Comparison of ENCODE assay signal across 8 mouse cellular contexts in genomic region chr11:108449811-108450210, GRCm38 (mm10). TPM values are rescaled to one million over a fixed set of nuclear protein-coding genes. Genes with fewer than 3 reads are reported as not detected.
DNase-seq lines count a peak whose midpoint lies in the region; ATAC-seq and TF ChIP-seq lines count a peak whose summit lies in the region.

No protein-coding gene starts in this region.

- H3K36me3 ChIP-seq in forebrain, embryonic 10.5 days (replicated peaks): peaks cover 22% of the 10 kb centered on the region
- peaks cover 4% of the 10 kb centered on the region; the same call in 1 of the 2 replicates for H3K36me3 ChIP-seq in forebrain, embryonic 12.5 days (replicated peaks)
- H3K36me3 ChIP-seq in embryonic facial prominence, embryonic 12.5 days: peaks cover 7% of the 10 kb centered on the region; the same call in 1 of the 2 replicates
- H3K36me3 ChIP-seq in spleen, adult 2 months (ENCODE audit: control insufficient read depth, insufficient read depth, low read length): no peaks in the 10 kb centered on the region

- H3K4me3 ChIP-seq in forebrain, embryonic 10.5 days: no peak overlapping the region
- no peak overlapping the region for H3K4me3 ChIP-seq in forebrain, embryonic 12.5 days (replicated peaks)
- H3K4me3 ChIP-seq in embryonic facial prominence, embryonic 12.5 days: no peak overlapping the region
- H3K4me3 ChIP-seq in spleen, adult 2 months (ENCODE audit: extremely low read depth, insufficient read depth, insufficient read length): no peak overlapping the region

- H3K4me2 ChIP-seq in forebrain, embryonic 12.5 days: no peak overlapping the region
- no peak overlapping the region for H3K4me2 ChIP-seq in embryonic facial prominence, embryonic 12.5 days (replicated peaks)

- no peak for TF ChIP-seq POLR2A in spleen, adult 2 months (IDR thresholded peaks at IDR 0.05; ENCODE audit: low read depth, low read length)

- DNase-seq in forebrain, embryonic 10.5 days (ENCODE audit: extremely low spot score, low spot score): peak; percentile 63
- peak; percentile 55 for DNase-seq in A20 (ENCODE audit: low read depth, low spot score)
- DNase-seq in adrenal gland, postnatal 4 days (ENCODE audit: low spot score in 2 of 2): peak; percentile 45 to 52
- DNase-seq in large intestine, adult 2 months (ENCODE audit: low read depth, low spot score): peak; percentile 40
- DNase-seq in lung, postnatal 10 days: peak; percentile 80
- peak in 1 of 2 experiments; percentile 43 for DNase-seq in spleen, adult 2 months (ENCODE audit: low read depth in 1 of 2, low spot score in 2 of 2)

- no peak overlapping the region for H3K27ac ChIP-seq in forebrain, embryonic 10.5 days
- H3K27ac ChIP-seq in forebrain, embryonic 12.5 days: no peak overlapping the region
- H3K27ac ChIP-seq in embryonic facial prominence, embryonic 12.5 days: 0 out of 2 replicates have a peak overlapping the region, but pooled peaks have one; percentile 33
- no peak overlapping the region for H3K27ac ChIP-seq in spleen, adult 2 months (ENCODE audit: insufficient read depth, low read length)

- peaks cover 9% of the 10 kb centered on the region for H3K9me3 ChIP-seq in forebrain, embryonic 10.5 days
- H3K9me3 ChIP-seq in forebrain, embryonic 12.5 days: peaks cover 6% of the 10 kb centered on the region; the same call in 1 of the 2 replicates
- H3K9me3 ChIP-seq in embryonic facial prominence, embryonic 12.5 days: peaks cover 4% of the 10 kb centered on the region; the same call in 1 of the 2 replicates

- no peaks in the 10 kb centered on the region for H3K27me3 ChIP-seq in forebrain, embryonic 10.5 days (ENCODE audit: poor library complexity, severe bottlenecking)
- no peaks in the 10 kb centered on the region for H3K27me3 ChIP-seq in forebrain, embryonic 12.5 days
- H3K27me3 ChIP-seq in embryonic facial prominence, embryonic 12.5 days: no peaks in the 10 kb centered on the region
- H3K27me3 ChIP-seq in spleen, adult 2 months (ENCODE audit: control insufficient read depth, insufficient read depth, low read length): no peaks in the 10 kb centered on the region

- no peak for ATAC-seq in forebrain, embryonic 12.5 days (ENCODE audit: low FRiP score)
- ATAC-seq in embryonic facial prominence, embryonic 12.5 days (ENCODE audit: insufficient number of reproducible peaks, insufficient read depth, low FRiP score, low TSS enrichment): no peak

- 33% methylated on average over 3 of the region's 3 CpGs for WGBS in forebrain, embryonic 10.5 days
- WGBS in forebrain, embryonic 12.5 days: 31% methylated on average over 3 of the region's 3 CpGs
- WGBS in embryonic facial prominence, embryonic 12.5 days: 31% methylated on average over 3 of the region's 3 CpGs
- 31% methylated on average over 3 of the region's 3 CpGs for WGBS in large intestine, adult 2 months
- 30% methylated on average over 3 of the region's 3 CpGs for WGBS in spleen, adult 2 months

- H3K9ac ChIP-seq in forebrain, embryonic 12.5 days: no peak overlapping the region
- no peak overlapping the region for H3K9ac ChIP-seq in embryonic facial prominence, embryonic 12.5 days

- TF ChIP-seq CTCF in spleen, adult 2 months (IDR thresholded peaks at IDR 0.05; ENCODE audit: extremely low read depth, insufficient read depth, insufficient read length, insufficient replicate concordance): peak; percentile 46; the same call in 1 of the 2 replicates

- peaks cover 2% of the 10 kb centered on the region for H3K4me1 ChIP-seq in forebrain, embryonic 10.5 days
- no peaks in the 10 kb centered on the region for H3K4me1 ChIP-seq in forebrain, embryonic 12.5 days
- H3K4me1 ChIP-seq in embryonic facial prominence, embryonic 12.5 days: no peaks in the 10 kb centered on the region
- no peaks in the 10 kb centered on the region for H3K4me1 ChIP-seq in spleen, adult 2 months (ENCODE audit: control insufficient read depth, insufficient read depth, insufficient read length)

RNA-seq across cellular contexts. Expression of gene Cep112, which starts 24.8 kb away (rescaled TPM):
- 12.0 and 14.7 TPM in 2 replicates for polyA plus RNA-seq in forebrain, embryonic 10.5 days (2016; fragmentation: Nextera tagmentation; extraction: Ambion mirVana)
- 18.6 and 22.4 TPM in 2 replicates for polyA plus RNA-seq in forebrain, embryonic 12.5 days (2016; fragmentation: Nextera tagmentation; extraction: Ambion mirVana)
- total RNA-seq in adrenal gland, postnatal 4 days (2021): 10 to 100 TPM; 24.5 to 26.1 TPM
- 13.8 and 18.0 TPM in 2 replicates for polyA plus RNA-seq in embryonic facial prominence, embryonic 12.5 days (2016; fragmentation: Nextera tagmentation; extraction: Ambion mirVana)
- polyA plus RNA-seq in large intestine, adult 2 months (2012; rRNA removed): 0.21 and 0.37 TPM in 2 replicates
- 0.21 and 0.29 TPM in 2 replicates for polyA plus RNA-seq in spleen, adult 2 months (2012; rRNA removed)
